Mouse (Mus musculus) mature B cell (primary cell): Measurements from ENCODE around the gene Gm5580.
"Not testable (repeated sequence)": the region's sequence is repeated elsewhere in the genome, so short reads cannot be mapped to it uniquely, and the experiment has no call there.

ENCODE experiments used
- in situ Hi-C: fragments of 300-500 bp; cut with MboI; formaldehyde crosslinking; loops from 2 replicates; pipeline ENCODE4 v1.14.3; 2019

The Gm5580 gene

DNA sequence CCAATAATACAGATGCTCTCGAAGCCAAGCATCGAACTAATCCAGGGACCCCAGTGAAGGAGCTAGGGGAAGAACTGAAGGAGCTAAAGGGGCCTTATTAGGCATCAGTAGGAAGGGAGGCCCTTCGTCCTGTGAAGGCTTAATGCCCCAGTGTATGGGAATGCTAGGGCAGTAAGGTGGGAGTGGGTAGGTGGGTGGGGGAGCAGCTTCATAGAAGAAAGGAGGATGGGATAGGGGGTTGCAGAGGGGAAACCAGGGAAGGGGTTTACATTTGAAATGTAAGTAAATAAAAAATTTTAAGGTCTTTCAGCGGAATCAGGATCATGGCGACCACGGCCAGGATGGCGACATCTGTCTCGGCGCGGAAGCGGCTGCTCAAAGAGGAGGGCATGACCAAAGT lies at the start of gene Gm5580:
Gene Gm5580 (plus strand): TSS at position 301 of the 400 bp plus-strand sequence.
- in situ Hi-C loops = not testable (repeated sequence)

DNA sequence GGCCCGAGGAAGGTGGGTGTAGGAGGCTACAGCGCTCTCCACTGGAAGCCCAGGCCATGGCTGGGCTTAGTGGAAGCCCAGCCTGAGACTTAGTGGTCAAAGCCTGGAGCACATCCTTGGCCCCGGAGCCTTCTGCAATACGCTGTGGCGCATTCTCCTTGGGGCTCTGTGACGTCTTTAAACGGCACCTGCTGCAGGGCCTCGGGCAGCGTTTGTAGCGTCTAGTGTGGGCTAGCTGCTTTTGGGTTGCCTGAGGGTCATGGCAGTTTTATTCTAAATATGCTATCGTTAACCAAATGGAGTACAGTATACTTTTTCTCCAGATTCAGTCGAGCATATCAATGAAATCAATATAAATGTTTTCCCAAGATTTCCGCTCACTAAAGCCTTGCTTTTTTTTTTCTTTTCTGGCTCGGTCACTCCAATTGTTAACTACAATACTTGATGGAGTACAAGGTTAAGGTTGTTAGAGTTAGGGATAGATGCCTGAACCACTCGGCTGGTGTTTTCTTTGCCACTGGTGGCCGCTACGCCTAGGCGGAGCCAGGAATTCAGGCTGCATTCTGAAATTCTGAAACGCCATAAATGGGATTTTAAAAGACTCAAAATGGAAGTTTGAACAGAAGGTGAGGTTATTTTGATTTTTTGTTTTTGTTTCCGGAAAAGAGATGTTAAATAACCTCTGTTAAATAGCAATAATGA lies 44.5 kb upstream of the Gm5580 start, which contains the start of gene Olfr212:
Gene Olfr212 (plus strand): TSS at position 215 of the 702 bp plus-strand sequence.
- in situ Hi-C loops = not testable (repeated sequence)

DNA sequence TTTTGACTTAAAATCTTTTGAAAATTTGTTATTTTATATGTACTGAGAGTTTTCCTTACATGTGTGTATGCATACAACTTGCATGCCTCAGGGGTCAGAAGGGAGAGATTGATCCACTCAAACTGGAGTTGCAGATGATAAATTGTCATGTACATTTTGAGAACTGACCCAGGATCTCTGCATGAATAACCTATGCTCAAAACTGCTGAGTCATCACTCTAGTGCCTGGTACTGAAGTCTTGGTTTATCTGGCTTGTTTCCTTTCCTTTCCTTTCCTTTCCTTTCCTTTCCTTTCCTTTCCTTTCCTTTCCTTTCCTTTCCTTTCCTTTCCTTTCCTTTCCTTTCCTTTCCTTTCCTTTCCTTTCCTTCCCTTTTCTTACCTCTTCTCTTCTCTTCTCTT lies 36.1 kb upstream of the Gm5580 start:
- in situ Hi-C loops = no loop called here

DNA sequence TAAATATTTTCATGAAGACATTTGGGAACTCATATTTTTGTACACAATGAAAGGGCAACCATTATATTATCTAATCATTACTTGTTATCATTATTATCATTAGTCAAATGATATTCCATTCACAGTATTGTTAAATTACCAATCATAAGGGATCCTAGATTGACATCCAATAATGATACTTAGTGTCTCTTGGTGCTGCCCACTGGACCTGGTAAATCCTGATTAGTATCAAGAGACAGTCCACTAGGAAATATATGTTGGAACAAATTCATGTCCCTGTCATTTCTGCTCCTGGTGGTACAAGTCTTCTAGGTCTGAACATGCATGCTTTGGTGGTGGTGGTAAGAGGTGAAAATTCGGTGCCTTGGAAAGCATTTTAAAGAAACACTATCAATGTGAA lies 12.8 kb upstream of the Gm5580 start, which contains the start of gene Olfr213:
Gene Olfr213 (plus strand): TSS at position 301 of the 400 bp plus-strand sequence.
- in situ Hi-C loops = no loop called here

DNA sequence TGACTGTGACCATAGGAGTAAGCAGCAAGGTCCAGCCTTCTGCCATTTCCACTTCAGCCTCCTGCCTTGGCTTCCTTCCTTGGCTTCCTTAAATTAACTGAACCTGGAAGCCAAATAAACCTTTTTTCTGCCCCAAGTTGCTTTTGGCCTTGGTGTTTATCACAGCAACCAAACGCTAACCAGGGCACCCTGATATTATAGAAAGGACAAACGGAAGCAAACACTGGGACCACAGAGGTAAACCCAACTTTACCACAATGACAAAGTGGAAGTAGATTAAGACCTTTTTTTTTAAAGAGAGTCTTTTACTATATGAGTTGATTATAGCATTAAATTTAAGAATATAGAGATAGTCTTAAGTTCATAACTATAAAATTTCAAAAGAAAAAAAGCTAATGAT lies 8.4 kb upstream of the Gm5580 start:
- in situ Hi-C loops = no loop called here

DNA sequence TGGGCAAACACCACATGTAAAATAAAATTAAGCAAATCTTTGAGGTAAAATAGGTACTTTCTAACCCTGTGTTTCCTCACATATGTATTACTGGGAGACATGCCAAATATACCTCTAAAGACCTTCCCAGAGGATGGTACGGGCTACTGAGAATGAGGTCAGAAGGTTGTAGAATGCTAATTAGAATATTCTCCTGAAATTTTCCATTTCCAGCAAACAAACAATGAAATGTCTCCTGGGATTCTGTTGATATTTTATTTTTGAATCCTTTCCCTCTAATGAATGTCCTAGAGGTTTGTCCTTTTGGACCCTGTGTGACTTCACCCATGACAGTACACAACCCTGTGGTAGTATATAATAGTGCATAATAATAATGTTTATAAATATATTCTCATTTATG lies 3.0 kb downstream of the Gm5580 start, which contains the start of gene Olfr214:
Gene Olfr214 (plus strand): TSS at position 301 of the 400 bp plus-strand sequence.
- in situ Hi-C loops = no loop called here

DNA sequence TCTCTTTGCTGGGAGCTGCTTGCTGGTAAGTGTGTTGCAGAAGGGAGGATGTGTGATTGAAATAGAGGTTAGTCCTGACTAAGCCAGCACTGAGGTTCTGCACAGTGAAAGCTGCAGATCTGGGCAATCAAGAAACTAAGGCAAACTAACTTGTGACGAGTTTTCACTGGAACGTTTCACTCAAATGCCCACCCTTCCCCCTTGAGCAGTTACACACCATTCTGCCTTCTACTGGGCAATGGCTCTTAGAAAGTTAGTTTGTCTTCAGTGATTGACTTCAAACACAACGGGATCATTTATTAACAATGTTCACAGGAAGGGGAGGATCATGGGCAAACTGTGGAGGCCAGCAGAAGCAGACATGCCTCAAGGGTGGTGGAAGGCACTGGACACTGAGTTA lies 4.0 kb downstream of the Gm5580 start:
- in situ Hi-C loops = no loop called here

DNA sequence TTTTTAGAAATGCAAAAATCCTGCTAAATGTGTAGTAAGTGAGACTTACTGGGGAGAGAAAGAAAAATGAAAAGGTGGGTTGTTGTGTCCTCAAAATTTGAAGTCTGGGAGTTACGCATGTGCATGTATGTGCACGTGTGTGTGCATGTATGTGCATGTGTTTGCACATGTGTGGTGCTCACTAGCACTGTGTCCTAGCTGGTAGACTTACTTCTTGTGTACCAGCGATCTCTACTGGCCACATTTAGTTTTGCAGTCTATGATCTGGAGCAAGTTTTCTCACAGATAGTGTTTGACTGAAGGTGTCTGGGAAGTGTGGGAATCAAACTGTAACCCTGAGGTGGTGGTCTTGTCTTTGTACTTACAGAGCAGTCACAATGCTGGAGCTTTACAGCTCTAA lies 18.9 kb downstream of the Gm5580 start:
- in situ Hi-C loops = no loop called here

DNA sequence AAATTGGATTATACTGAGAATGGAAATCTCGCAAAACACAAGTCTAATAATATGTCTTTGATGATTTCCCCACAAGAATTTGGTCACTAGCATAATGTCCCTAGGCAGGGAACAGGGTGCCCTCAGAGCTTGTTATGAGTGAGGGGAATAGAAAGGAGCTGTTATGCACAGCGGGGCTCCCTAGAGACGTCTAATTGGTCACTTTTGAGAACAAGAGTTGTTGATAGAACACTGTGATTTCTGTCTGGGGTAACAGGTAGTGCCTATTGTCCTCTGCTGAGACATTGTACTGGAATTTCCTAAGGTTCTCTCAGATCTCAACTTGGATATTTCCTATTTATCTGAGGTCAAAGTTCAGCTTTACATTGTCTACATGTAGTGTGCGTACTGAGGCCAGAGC lies 33.2 kb downstream of the Gm5580 start, which contains the start of gene Olfr215:
Gene Olfr215 (minus strand): TSS at position 101 of the 400 bp plus-strand sequence.
- in situ Hi-C loops = no loop called here

DNA sequence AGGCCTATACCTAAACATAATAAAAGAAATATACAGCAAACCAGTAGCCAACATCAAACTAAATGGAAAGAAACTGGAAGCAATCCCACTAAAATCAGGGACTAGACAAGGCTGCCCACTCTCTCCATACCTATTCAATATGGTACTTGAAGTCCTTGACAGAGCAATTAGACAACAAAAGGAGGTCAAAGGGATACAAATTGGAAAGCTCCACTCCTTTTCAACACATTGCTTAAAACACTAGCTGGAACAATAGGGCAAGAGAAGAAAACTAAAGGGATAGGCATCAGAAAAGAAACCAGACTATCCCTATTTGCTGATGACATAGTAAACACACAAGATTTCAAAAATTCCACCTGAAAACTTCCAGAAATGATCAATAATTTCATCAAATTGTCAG lies 50.0 kb downstream of the Gm5580 start:
- in situ Hi-C loops = not testable (repeated sequence)
